Mouse (Mus musculus) urinary bladder, postnatal 25 days (tissue): ENCODE data around the gene Cd164.

Experiments used
- DNase-seq: peaks from one replicate; pipeline ENCODE4 v3.0.0; 2022; ENCODE audit warnings: low spot score

Gene Cd164

DNA sequence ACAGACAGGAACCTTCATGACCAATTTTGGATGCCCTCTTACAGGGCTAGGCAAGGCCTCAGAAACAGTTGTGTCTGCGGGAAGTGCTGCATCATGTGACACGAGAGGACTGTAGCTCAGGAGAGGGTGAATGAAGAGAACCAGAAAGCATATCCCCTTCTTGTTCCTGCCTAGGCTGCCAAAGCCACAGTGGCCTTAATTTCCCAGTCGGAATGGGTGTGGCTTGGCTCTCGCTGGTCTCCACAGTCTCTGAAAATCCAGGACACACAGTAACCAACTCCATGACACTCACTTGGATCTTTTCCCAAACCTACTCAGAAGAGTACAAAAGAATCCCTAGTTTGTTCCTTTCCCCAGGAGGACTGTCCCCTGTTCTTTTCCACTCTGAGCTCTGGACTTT lies 18.3 kb upstream of the Cd164 start:
- DNase-seq: no peak

DNA sequence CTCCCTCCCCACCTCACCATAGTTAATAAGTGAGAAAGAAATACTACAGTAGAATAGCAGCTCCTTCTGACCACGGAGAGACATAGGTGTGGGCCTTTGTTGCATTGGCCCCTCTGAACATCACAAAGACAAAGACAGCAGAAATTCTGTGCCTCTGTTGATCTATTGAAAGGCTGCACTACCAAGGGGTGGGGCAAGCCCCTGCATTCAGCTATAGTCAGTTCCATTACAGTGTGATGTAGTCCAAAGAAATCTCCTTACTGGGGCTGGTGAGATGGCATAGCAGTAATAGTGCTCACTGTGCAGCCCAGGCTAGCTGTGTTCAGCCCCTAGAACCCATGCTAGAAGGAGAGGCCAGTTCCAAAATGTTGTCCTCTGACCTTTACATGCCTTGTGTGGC lies 14.2 kb upstream of the Cd164 start:
- DNase-seq: no peak

DNA sequence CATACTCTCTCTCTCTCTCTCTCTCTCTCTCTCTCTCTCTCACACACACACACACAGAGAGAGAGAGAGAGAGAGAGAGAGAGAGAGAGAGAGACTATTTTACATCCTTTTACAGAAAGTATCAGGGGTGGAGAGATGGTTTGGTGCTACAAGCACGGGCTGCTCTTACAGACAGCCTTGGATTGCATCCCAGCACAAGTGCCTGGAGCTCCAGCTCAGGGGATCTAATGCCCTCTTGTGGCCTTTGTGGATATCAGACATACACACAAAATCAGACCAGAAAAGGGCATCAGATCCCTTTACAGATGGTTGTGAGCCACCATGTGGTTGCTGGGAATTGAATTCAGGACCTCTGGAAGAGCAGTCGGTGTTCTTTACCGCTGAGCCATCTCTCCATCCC lies 13.8 kb upstream of the Cd164 start:
- peak; percentile 37 for DNase-seq

DNA sequence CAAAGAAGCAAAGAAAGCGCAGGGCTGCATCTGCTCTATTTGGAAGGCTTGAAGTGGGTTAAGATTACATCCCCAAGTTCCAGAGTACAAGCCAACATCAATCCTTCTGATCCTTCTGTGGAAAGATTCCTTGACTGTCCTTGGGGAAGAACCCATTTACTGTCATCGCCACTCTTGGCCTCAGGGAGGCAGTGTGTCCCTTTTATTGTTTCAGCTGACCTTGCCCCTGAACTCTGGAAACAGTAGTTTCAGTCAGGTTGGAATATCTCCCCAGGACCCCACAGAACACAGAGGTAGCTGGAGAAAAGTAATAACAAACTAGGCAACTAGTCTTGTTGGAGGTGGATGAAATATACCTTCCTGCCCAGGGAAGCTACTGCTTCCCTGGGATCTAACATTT lies 10.1 kb upstream of the Cd164 start:
- no peak for DNase-seq

DNA sequence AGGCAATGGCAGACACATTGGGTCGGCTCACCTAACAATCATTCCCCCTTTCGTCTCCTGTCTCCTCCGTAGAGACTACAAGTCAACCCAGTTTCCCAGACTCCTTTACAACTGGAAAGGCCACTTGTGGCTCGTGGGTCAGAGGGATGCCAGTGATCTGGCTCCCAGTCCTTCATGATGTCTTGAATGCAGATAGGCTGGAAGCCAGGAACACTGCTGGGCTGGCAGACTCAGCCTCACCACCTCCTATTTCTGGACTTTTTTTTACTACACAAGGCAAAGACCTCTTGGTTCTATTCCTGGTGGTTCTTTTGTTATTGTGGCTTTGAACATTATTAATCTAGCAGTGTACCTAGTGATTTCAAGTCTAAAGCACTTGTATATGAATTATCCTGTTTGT lies 4.9 kb upstream of the Cd164 start:
- no peak for DNase-seq

DNA sequence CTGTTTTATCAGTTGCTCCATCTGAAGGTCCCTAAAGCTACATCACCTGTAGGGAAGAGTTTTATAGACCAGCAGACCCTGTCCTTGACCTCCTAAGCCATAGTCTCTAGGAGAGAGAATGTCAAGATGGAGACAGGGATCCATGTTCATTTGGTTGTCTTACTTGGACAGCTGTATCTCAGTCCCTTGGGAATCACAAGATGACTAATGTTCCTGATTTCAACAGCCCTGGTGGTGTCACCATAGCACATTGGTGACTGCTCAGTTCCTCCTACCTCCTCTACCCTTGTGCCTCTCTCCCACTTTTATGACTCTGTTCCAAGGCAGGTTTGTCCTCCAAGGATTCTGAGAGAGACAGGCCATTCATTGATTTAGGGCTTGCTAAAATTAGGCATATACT lies 4.3 kb upstream of the Cd164 start:
- DNase-seq: no peak

DNA sequence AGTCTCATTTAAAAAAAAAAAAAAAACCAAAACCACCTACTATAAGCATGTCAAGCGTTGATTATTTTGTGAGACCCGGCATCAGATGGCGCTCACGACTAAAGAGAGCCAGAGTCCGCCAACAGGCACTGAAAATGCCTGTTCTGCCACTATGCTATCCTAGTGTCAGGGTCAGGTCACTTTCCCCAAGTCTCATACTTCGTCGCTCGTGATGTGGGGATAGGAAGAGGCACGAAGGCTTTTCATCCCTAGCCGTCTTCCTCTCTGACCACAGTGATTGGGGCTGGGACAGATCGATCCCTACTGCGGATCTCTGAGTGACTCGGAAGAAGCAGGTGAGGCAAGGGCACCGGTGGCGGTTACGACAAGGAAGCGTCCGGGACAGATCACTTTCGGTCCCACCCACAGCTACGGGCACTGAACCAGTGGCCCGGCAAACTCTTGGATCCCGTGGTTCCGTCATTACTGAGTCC lies 670 bp upstream of the Cd164 start:
- peak; percentile 50 for DNase-seq

DNA sequence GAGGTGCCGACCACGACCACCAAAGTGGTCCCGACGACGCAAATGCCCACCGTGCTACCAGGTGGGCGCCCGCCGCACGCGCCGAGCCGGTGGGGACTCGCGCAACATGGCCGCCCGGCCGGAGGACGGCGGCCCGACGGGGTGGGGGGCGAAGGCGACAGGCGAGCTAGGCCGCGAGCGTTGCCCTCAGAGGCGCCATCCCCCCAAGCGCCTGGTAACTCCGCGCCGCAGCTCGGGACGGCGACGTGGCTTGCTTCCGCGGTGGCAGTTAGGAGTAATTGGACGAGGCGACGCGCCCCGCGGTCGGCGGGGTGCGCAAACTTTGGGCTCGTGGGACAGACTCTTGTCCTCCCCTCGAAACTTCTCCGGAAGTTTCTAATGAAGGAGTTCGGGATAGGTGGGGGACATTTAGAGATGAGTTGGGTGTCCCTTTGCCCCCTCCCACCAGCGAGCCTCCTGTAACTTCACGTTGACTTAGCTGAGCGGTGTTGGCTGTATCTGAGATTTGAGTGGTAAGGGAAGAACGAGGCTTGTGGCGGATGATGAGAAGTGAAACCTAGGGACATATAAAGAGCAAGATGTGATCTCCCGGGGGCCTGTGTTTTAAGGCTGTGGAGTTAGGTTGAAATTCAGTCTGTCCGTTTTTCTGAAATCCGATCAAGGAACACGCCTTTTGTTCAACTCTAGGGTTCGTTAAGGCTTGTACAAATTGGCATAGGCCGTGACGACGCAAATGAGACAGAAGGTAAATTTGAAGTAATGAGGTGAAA lies 611 bp downstream of the Cd164 start:
- DNase-seq: peak; percentile 57

DNA sequence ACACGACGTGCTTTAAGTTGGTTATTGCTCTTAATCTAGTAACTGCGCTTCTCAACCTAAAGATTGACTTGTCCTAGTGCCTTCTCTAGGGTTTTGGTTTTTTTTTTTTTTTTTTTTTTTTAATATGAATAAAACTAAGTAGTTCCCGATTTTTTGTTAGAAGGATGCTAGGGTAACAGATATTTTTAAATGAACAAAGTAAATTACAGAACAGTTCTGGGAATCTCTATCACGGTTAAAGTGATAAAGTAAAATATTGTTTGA lies 1.1 kb downstream of the Cd164 start:
- no peak for DNase-seq

DNA sequence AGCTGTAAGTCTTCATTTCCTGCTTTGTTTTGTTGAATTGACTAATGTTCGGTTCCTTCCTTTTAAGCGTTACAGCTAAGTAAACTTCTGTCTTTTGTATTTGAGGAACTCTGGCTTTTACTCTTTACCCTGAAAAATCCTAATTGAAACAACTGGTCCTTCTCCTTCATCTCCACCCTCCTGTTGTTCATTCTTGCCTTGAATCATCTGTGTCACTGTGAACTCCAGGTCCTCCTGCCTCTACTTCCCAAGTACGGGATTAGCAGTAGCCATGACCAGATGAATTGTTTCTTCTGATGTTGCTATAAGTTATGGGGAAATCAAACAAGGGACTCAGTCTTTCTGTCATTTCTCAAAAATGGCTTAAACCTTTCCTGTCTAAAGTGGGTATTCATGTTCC lies 4.2 kb downstream of the Cd164 start:
- DNase-seq: no peak

DNA sequence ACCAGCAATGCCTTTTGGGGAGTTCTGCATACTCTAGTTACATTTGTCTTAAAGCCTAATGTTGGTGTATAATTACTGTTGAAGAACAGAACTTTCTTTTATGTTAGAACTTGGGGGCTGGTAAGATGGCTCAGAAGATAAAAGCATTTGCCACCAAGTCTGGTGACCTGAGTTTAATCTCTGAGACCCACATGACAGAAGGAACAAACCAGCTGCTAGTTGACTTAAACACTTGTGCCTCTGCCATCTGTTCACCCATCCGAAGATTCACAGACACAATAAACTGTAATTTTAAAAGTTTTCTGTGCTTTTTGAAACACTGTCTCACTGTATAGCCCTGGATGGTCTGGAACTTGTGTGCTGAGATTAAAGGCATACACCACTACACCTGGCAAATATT lies 6.5 kb downstream of the Cd164 start:
- no peak for DNase-seq

DNA sequence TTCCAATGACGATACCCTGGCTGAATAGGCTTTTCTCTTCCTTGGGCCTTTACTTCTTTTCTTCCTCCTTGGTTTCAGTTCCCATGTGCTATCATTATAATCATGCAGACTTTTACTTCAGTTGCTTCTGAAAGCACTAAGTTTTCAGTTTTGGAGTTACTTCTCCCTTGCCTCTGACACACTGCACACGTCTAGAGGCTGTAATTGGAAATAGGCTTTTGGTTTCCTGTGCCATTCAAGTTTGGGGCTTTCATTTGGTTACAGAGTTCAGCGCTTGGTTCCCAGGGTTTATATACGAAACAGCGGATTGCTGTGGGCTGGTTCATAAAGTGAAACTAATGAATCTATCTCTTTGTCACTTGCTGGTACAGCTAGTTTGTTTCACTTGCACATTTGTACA lies 10.8 kb downstream of the Cd164 start:
- no peak for DNase-seq

DNA sequence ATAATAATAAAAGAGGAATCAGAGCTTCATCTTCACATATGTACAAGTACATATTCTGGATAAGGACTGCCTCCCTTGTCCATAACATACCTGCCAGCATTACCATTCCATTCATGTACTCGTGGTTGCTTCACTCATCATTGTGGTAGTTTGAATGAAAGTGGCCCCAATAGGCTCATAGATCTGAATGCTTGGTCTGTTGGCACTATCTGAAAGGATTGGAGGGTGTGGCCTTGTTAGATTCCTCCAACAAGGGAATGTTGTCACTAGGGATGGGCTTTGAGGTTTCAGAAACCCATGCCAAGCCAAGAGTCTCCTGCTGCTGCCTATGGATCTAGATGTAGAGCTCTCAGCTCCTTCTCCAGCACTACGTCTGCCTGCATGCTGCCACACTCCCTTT lies 16.8 kb downstream of the Cd164 start:
- DNase-seq: no peak

DNA sequence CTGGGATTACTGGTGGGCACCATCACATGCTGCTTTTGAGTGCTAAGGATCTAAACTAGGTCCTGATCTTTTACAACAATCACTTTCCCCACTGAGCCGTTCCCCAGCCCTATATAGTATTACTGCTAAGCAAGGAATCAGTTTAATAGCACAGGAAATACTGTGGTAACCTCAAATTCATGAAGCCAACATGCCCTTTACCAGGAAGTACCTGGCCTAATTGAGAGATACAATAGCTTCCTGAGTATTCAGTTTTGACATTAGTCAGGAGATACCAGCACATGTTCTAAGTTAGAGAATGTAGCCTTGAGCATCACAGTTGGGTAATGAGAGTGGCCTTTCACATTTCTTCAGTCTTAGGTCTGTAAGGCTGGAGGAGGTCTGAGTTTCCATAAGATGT lies 17.5 kb downstream of the Cd164 start:
- DNase-seq: no peak

DNA sequence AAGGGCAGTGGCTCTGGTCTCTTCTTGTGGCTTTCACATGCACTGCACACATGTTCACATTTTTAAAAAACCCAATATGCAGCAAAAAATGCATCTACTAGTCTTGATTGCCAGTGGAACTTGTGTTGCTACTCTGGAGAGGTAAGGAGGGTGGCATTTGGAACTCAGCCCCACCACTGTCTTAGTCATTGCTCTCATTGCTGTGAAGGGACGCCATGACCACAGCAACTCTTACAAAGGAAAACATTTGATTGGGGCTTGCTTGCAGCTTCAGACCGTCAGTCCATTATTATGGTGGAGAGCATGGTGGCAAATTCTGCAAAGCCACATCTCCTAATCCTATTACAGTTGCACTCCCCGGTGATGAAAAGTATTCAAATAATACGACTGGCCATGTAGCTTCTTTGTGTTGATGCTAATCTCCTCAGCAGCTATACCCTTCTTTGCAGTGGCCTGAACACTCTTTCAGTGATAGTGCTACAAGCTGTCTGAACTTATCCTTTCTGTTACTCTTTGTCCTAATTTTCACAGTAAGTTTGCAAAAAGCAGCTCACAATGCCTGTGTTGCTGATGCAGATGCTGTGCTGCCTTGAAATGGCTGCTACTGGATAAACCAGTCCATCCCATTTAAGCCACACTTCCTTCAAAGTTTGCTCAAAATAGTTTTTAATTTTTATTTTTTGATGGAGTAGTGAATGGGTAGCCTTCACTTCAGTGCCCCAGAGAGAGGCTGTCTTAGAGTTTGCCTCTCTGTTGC lies 18.2 kb downstream of the Cd164 start:
- no peak for DNase-seq

DNA sequence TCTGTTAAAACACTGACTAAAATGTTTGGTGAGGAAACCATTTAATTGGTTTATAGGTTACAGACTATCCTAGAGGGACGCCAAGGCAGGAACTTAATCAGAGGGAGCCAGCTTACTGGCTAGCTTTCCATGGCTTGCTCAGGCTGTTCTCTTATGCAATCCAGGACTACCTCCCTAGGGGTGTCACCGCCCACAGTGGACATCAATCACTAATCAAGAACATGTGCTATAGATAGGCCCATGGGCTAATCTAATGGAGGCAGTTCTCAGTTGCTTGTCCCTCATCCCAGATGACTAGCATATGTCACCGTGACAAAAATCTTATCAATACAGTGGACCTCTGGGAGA lies 18.7 kb downstream of the Cd164 start:
- DNase-seq: no peak

DNA sequence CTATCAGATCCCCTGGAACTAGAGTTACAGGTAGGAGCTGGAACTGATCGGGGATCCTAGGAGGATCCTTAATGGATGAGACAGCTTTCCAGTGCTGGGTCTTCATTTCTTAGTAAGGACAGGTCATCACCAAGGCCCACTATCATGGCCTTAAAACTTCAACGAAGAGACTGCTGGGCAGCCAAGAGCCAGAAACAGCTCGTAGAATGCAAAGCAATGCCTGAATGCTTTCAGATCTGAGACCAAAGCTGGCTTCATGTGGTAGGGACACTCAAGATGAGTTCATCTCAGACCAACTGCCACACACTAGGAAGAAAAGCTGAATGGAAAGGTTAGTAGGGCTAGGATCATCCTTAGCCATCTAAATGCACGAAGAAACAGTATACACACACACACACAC lies 19.8 kb downstream of the Cd164 start:
- no peak for DNase-seq

DNA sequence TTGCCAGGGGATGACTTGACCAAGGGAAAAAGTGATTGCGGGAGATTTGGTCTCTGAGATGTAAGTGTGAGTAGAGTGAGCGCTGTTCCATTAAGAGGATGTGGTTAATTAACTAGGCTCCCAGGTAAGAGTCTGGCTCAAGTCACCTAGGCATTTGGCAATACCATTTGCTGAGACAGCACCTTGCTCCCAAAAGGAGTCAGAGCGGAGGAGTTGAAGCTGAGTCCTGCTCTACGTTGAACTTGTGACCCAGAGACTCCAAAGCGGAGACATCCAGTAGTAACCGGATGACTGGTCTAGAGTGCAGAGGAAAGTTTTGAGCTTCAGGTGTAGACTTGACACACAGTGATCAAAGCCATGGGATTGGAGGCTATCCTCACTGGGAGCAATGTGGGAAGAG lies 22.8 kb downstream of the Cd164 start:
- no peak for DNase-seq

DNA sequence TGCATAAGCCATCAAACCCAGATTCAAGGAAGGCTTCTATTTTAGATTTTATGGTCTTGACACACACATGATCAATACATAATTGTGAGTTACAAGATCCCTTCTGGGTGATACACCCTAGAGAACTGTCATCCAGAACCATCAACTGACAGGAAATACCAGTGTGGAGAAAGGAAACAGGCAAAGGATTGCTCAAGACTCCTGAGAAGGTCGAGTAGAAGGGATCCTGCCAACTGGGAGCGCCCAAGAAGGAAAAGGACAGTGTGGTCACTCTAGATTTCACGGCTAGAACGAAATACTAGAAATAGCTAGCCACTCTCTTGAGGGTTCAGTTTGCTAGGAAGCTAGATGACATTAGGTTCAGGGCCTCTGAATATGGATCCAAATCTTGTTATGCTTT lies 24.2 kb downstream of the Cd164 start:
- DNase-seq: no peak

DNA sequence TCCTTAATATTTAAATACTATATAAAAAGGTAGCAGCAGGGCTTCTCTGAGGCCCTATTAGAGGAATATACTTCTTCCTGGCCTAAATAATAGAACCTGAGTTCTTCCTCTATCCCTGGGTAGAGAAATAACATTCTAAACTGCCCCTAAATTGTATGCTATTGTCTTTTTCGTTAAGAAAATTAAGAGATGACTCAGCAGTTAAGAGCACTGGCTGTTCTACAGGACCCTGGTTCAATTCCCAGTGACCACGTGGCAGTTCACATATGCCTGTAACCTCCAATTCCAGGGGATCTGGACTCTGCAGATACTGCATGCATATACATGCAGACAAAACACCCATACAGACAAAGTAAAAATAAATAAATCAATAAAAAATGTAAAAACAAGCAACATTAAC lies 24.6 kb downstream of the Cd164 start:
- no peak for DNase-seq

DNA sequence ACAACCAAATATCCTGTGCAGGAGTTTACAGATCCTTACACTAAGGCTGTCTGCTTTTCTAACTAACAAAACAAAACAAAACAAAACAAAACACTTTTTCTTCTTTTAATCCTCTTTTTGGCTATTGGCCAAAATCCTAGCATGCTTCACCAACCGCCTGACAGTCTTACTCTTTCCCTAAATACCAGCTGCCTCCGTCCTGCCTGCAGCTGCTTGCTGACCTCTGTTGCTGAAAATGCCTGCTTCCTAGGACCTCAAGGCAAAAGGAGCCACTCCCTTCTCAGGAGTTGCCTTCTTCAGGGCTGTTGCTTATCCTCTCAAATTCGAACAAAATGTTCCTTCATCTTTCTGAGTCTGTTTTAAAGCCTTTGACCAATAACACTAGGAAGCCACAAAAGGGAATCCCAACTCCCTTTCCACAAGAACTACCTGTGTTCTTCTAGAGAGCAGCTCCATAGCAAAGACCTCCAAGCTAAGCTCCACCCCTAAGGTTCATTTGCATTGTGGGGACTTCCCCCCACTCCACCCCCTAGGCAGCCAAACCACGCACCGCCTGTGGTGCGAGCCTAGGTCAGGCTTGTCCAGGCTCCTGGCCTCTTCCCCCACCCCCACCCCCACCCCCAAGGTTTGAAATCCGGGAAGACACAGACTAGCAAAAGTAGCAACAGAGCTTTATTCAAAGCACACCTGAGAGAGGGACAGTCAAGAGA lies 25.4 kb downstream of the Cd164 start:
- no peak for DNase-seq

DNA sequence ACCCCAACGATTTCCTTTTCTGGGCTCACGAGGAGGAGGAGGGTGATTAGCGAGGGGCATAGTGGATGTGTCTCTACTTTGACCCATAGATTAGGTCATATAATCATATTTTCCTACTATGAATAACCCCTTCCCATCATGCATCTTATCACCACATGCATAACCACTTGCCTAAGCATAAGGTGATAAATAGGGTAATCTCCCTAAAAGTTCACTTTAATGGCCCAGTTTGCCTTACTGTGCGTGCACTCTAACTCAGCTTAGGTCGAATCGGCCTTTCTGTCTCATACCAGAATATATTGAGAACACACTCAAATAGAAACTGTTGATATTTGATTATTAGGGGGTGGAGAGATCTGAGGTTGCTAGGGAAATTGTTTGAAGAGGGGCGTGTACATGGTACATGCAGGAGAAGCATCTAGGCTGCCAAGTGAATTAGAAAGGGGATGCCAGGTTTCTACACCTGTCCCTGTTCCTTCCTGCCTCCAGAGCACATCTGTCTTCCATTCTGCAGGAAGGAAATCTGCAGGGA lies 26.1 kb downstream of the Cd164 start:
- DNase-seq: no peak
